Mouse (Mus musculus): ENCODE measurements around the gene Tmem204.

- no peak for TF ChIP-seq CTCF (IDR thresholded peaks at IDR 0.05)
- no peak for TF ChIP-seq EP300 (IDR thresholded peaks at IDR 0.05)
Observed at GRCm38 (mm10) chr17:25089158-25089557, 5.8 kb upstream of the Tmem204 start.

Data from lung, postnatal 0 days (tissue).